Comparison of ENCODE assay signal across 11 mouse cellular contexts in genomic region chr2:158175433-158175832, GRCm38 (mm10). TPM values are rescaled to one million over a fixed set of nuclear protein-coding genes. Genes with fewer than 3 reads are reported as not detected.
A peak's percentile ranks its signal among the peaks of the same experiment; 100 is the strongest.
DNase-seq lines count a peak whose midpoint lies in the region; ATAC-seq and TF ChIP-seq lines count a peak whose summit lies in the region.
"Had no signal": no experiment of that assay in that cellular context is flagged by ENCODE, and none has a peak within 500 bp of the region (broad histone marks: within the 10 kb centered on the region; RNA-seq: fewer than 3 reads in every experiment).

No protein-coding gene starts in this region.

- no peak overlapping the region for H3K9ac ChIP-seq in liver, postnatal 0 days (replicated peaks)
- H3K9ac ChIP-seq in stomach, postnatal 0 days (ENCODE audit: low read length), result no peak overlapping the region
- H3K9ac ChIP-seq: lung, embryonic 15.5 days had no signal

- peaks cover 47% of the 10 kb centered on the region for H3K4me1 ChIP-seq in liver, postnatal 0 days (ENCODE audit: insufficient read depth)
- no peaks in the 10 kb centered on the region for H3K4me1 ChIP-seq in stomach, postnatal 0 days (replicated peaks; ENCODE audit: control insufficient read depth, insufficient read depth)

- TF ChIP-seq CTCF in liver, postnatal 0 days (IDR thresholded peaks at IDR 0.05; ENCODE audit: low read depth), result no peak
- TF ChIP-seq CTCF in stomach, postnatal 0 days (IDR thresholded peaks at IDR 0.05; ENCODE audit: low read depth), result no peak

- no peaks in the 10 kb centered on the region for H3K27me3 ChIP-seq in liver, postnatal 0 days (ENCODE audit: insufficient read depth, low read length)
- no peaks in the 10 kb centered on the region for H3K27me3 ChIP-seq in stomach, postnatal 0 days (ENCODE audit: control insufficient read depth, insufficient read depth, low read length)
- H3K27me3 ChIP-seq: lung, embryonic 15.5 days had no signal

- no peaks in the 10 kb centered on the region for H3K9me3 ChIP-seq in liver, postnatal 0 days (ENCODE audit: low read length)
- no peaks in the 10 kb centered on the region for H3K9me3 ChIP-seq in stomach, postnatal 0 days (ENCODE audit: control insufficient read depth, low read length)
- H3K9me3 ChIP-seq: lung, embryonic 15.5 days had no signal

- H3K4me3 ChIP-seq in liver, postnatal 0 days (ENCODE audit: low read depth, low read length), result no peak overlapping the region
- no peak overlapping the region for H3K4me3 ChIP-seq in stomach, postnatal 0 days (ENCODE audit: low read depth, low read length)
- H3K4me3 ChIP-seq: lung, embryonic 15.5 days had no signal

- ATAC-seq in common myeloid progenitor, adult 5-6 weeks (replicated peaks; ENCODE audit: low read depth, poor library complexity, severe bottlenecking), result peak; percentile 77
- ATAC-seq in liver, postnatal 0 days, result peak; percentile 90
- ATAC-seq in stomach, postnatal 0 days (ENCODE audit: low FRiP score, low TSS enrichment), result peak; percentile 73
- no peak for ATAC-seq in CD4-positive, CD25-positive, alpha-beta regulatory T cell, adult 4 months
- ATAC-seq in inflammation-experienced regulatory T-cells, adult 6 months, result no peak

- H3K36me3 ChIP-seq in liver, postnatal 0 days (replicated peaks; ENCODE audit: insufficient read depth, low read length), result no peaks in the 10 kb centered on the region
- H3K36me3 ChIP-seq in stomach, postnatal 0 days (ENCODE audit: control insufficient read depth, insufficient read depth, low read length), result no peaks in the 10 kb centered on the region
- H3K36me3 ChIP-seq: lung, embryonic 15.5 days had no signal

- peak overlapping the region; percentile 37 for H3K4me2 ChIP-seq in liver, postnatal 0 days (ENCODE audit: low read depth, low read length)
- H3K4me2 ChIP-seq in stomach, postnatal 0 days (replicated peaks; ENCODE audit: low read depth), result no peak overlapping the region
- H3K4me2 ChIP-seq: lung, embryonic 15.5 days had no signal

- peak; percentile 51 to 55 for DNase-seq in lung, adult 18-20 months
- DNase-seq in lung, postnatal 14 days, result no peak
- peak; percentile 77 for DNase-seq in liver, postnatal 0 days
- DNase-seq in stomach, postnatal 0 days (ENCODE audit: low spot score), result peak; percentile 42
- DNase-seq: cerebellum, adult 9-11 months; kidney, adult 8-10 months had no signal

- WGBS in liver, postnatal 0 days (ENCODE audit: insufficient replicate concordance), result 2% methylated on average over 3 of the region's 3 CpGs
- WGBS in stomach, postnatal 0 days, result 49% methylated on average over 3 of the region's 3 CpGs

- H3K27ac ChIP-seq in liver, postnatal 0 days (ENCODE audit: low read depth), result peak overlapping the region; percentile 96
- no peak overlapping the region for H3K27ac ChIP-seq in stomach, postnatal 0 days (replicated peaks)
- H3K27ac ChIP-seq: lung, embryonic 15.5 days had no signal

- TF ChIP-seq EP300 in liver, postnatal 0 days (IDR thresholded peaks at IDR 0.05; ENCODE audit: low read depth), result peak; percentile 91
- TF ChIP-seq EP300 in stomach, postnatal 0 days (optimal IDR thresholded peaks at IDR 0.05), result no peak

RNA-seq across cellular contexts. Expression of gene Tgm2, which starts 29.2 kb away (rescaled TPM):
- total RNA-seq in common myeloid progenitor, adult 5-6 weeks (2017), result 3.8 and 5.4 TPM in 2 replicates
- 44.4 and 59.7 TPM in 2 replicates for polyA plus RNA-seq in liver, postnatal 0 days (2015; fragmentation: Nextera tagmentation; extraction: Ambion mirVana)
- polyA plus RNA-seq in stomach, postnatal 0 days (2015; fragmentation: Nextera tagmentation; extraction: Ambion mirVana), result 109 and 114 TPM in 2 replicates
- 1 to 10 TPM; 3.1 to 4.4 TPM for polyA plus RNA-seq in CD4-positive, CD25-positive, alpha-beta regulatory T cell, adult 4 months (2017; shearing (Covaris generic))
- polyA plus RNA-seq in inflammation-experienced regulatory T-cells, adult 6 months (2017; shearing (Covaris generic)), result 1 to 10 TPM; 1.2 to 2.6 (median 2.1) TPM

RNA-seq across cellular contexts. Expression of gene D630003M21Rik, which starts 53.6 kb away (rescaled TPM):
- not detected in 2 replicates for total RNA-seq in common myeloid progenitor, adult 5-6 weeks (2017)
- 0.64 and 0.67 TPM in 2 replicates for polyA plus RNA-seq in liver, postnatal 0 days (2015; fragmentation: Nextera tagmentation; extraction: Ambion mirVana)
- polyA plus RNA-seq in stomach, postnatal 0 days (2015; fragmentation: Nextera tagmentation; extraction: Ambion mirVana), result 1.7 TPM in 2 replicates
- polyA plus RNA-seq in CD4-positive, CD25-positive, alpha-beta regulatory T cell, adult 4 months (2017; shearing (Covaris generic)), result not detected
- not detected for polyA plus RNA-seq in inflammation-experienced regulatory T-cells, adult 6 months (2017; shearing (Covaris generic))
- total RNA-seq: MEL had no signal

Comparison
In these comparisons a context has a peak if more than half of its experiments do, and no peak if none do; other contexts are left out.
1. ATAC-seq: peak in common myeloid progenitor, adult 5-6 weeks (single experiment), liver, postnatal 0 days (single experiment) and stomach, postnatal 0 days (single experiment); none in CD4-positive, CD25-positive, alpha-beta regulatory T cell, adult 4 months (single experiment) and inflammation-experienced regulatory T-cells, adult 6 months (single experiment).